Mouse (Mus musculus) heart, postnatal 0 days (tissue): Measurements from ENCODE around the gene Gins3.

ENCODE experiments used
- CTCF ChIP-seq: IDR thresholded peaks from 2 replicates; pipeline ENCODE4 v1.5.1; 2016; ENCODE audit warnings: antibody characterized with exemption, control low read depth, low read depth
- EP300 ChIP-seq: IDR thresholded peaks from 2 replicates; pipeline ENCODE4 v1.6.1; 2016; ENCODE audit warnings: antibody characterized with exemption, low read depth

- TF ChIP-seq CTCF (no peak), EP300 (no peak)
These were observed 413 bp upstream of the Gins3 start for GRCm38 (mm10) chr8:95632840-95633239.
